Mouse (Mus musculus): ENCODE measurements around the gene Dnajb14.

Gene Dnajb14

DNA sequence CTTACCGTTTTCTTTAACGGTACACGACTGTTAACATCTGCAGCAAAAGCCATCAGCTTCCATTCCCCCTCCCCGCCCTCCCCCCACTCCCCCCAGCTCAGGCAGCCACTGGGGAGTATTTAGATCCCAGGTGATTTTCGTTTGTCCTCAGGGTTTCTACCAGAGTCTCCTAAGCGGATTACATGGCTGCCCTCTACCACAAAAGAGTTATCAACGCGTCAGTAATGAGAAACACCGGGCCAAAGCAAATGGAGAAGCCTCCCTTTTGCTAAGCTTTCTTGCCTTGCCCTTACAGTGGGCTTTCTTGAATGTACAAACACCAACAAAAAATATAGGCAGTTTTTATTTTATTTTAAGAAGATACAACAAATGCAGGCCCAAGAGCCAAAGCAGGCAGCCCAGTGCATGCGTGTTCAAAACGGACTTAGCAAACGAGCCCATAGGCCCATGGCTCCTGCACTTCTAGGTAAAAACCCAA lies 50.3 kb downstream of the Dnajb14 start:
- no peak for DNase-seq (ENCODE audit: low read depth, low spot score)

DNA sequence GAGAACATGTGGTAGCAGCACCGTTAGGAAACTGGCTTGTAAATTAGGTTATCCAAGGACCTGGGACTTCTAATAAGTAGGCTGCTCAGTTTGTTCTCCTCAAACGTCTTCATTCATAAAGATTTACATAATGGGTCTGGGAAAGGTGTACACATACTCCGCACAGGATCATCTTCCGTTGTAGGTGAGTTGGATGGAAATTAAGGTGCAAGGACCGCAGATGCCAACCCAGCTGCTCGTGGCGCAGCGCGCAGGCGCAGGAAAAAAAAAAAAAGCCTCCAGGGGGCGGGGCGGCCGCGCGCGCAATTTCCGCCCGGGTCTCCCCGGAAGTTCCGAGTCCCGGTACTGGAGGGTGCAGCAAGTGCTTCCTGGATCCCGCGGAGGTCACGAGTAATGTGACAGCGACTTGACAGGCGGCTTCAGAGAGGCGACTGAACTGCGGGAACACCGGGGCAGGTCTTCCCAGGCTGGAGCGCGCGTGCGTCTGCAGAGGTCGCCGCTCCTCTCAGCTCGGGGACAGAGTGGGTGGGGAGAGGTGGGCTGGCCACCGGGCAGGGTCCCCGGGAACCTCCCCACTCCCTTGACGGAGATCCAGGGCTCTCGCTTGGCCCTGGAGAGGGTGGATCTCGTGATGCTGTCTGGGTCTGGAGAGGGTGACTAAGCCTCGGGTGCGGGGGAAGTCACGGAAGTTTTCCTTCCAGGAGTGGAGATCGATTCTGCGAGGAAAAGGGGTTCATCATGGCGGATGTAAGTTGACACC lies 50.9 kb downstream of the Dnajb14 start, which contains the start of gene Lamtor3:
TSS of gene Lamtor3 (plus strand) at position 335 of the 760 bp plus-strand sequence.
- peak; percentile 95 for DNase-seq (ENCODE audit: low read depth, low spot score)

DNA sequence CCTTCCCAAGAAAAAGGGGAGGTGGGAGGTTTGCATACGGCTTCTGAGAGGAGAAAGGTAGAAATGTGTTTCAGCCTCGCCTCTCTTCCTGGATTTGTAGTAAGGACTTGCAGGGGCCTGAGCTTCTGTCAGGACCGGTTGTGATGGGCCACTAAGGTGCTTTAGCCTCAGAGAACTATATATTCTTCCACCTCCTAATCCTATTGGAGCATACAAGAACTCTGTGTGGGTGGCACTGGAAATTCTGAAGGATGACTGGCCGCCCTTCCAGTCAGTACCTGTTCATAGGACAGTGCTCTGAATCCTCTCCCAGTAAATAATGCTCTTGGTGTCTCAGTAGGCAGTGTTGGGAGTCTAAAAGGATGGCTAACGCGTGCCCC lies 51.4 kb downstream of the Dnajb14 start:
- DNase-seq (ENCODE audit: low read depth, low spot score): no peak

DNA sequence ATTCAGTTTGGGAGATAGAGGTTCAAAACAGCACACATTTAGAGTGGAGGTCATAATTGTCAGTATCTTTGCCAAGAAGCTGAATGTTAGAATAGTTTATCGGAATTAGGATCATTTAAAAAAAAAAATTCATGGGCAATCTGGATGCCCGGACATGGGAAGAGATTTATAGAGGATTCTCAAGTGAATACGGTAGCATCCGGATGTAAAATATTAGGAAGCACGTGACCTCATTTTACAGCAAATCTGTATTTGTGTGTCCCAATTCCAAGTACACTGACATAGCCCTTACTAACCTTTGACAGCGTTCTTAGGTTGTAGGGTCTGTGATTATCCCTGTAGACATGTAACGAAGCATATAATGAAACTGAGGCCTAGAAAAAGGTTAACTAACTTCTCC lies 51.9 kb downstream of the Dnajb14 start:
- no peak for DNase-seq (ENCODE audit: low read depth, low spot score)

DNA sequence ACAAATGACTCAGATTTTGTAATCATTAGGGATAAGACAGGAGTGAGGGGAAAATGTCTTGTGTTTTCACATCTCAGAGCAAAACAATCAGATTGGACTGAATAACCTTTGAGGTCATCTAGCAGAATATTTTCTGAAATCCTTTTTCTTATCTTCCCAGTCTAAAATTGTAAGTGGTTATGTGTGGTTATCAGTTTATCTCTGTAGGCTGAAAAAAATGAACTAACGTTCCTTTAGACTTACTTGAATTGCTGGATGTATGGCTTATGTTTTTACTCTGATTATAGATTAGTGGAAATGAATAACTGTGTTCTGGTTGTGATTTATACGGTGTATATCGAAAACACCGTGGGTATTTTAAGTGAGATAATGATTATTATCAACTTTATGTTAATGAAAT lies 53.1 kb downstream of the Dnajb14 start:
- DNase-seq (ENCODE audit: low read depth, low spot score): no peak

DNA sequence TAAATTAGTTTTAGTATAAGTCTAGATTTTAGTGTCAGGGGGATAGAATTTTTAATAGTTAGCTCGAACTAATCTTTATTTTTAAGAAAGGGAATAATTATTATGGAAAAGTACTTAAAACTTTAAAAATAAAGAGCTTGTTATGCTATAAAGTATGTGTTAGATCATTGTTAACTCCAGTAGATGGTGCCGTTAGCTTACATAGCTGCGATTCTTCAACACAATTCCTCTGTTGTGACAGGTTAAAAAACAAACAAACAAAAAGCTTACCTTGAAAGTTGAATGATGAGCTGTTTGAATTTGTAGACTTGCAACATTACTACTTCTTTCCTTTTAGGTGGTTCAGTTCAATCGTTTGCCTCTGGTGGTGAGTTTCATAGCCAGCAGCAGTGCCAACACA lies 59.5 kb downstream of the Dnajb14 start:
- no peak for DNase-seq (ENCODE audit: low read depth, low spot score)

DNA sequence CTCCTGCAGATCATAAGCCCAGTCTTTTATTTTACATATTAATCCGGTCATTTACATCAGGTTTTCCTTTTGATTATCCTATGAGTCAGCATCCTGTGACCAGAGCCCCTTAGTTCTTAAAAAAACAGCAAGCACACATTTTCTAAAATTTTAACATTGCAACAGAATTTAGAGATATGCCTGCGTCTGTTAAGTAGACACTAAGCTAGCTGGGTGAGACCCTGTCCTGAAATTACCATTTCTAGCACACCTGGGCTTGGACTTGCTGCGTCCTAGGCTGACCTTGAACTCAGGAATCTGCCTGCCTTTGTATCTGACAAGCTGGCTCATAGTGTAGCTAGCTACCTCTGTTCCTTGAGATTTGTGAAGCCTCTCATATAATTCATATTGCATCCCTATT lies 62.5 kb downstream of the Dnajb14 start:
- DNase-seq (ENCODE audit: low read depth, low spot score): no peak

DNA sequence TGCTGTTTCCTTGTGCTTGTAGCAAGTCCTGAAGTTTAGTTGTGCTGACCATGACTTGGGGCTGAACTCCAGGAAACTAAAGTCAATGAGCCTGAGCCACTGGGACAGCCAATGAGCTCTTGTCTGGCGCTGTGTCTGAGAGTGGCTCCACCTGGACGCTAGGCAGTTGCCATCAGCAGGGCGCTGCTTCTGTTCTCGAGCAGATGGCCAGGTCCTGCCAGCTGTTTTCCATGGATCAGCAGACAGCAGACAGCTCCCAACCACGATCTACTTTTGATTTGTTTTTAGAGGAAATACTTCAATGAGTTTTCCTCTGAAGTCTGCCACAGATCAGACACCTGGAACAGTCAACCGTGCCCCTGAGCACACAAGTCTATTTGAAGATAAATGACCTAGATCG lies 65.3 kb downstream of the Dnajb14 start:
- no peak for DNase-seq (ENCODE audit: low read depth, low spot score)

DNA sequence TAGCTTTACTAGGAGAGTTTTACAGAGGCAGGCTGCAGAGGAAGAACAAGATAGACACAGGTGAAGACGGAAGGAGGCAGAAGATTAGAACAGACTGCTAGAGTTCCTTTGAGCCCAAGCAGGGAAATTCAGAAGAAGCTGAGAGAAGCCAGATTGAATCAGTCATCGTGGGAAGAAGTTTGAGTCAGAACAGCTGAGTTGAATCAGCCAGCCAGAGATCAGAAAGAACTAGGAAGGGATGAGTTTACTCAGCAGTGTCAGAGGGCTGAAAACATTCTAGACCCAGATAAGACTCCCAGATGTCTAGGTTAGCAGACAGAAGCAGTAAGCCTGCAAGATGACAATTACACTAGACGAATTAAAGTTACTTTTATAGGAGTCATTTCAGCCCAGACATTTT lies 66.5 kb downstream of the Dnajb14 start:
- DNase-seq (ENCODE audit: low read depth, low spot score): peak; percentile 27

DNA sequence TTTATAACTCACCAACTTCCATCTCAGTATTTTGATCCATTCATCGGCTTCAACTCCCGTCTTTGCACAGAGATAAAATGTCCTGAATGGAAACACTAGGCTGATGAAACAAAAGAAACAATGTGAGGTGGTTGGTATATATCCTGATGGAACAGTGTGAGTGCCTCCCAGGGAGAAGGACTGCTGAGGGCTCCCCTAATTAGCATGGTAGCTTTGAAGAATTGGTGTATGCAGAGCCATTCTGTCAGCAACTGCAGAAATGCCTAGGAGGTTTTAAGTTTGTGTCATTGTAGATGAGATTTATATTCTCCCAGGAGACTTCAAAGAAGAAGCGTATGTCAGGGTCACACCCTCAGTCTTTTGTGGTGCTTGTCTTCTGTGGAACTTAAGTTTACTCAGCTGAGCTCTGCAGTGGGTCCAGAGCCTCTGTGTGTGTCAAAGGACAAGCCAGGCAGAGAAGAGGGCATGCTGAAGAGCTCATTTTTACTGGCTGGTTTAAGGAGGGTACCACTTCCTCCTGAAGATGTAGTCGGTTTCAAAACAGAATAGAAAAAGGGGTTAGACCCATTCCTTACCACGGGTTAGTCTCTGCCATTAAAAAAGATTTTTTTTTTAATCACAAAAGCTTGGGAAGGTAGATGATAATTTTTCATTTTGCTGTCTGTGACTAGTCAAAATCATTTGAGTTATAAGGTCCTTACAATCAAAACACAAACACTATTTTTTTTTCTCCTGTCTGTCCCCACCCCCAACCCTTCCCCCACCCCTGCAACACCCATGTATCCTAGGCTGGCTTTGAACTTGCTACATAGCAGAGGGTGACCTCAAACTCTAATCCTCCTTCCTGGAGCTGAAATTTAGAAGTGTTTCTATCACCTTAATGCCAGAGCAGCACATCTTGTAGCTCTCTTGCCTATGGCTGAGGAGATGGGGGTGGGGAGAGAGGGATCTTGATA lies 68.4 kb downstream of the Dnajb14 start:
- no peak for DNase-seq (ENCODE audit: low read depth, low spot score)

DNA sequence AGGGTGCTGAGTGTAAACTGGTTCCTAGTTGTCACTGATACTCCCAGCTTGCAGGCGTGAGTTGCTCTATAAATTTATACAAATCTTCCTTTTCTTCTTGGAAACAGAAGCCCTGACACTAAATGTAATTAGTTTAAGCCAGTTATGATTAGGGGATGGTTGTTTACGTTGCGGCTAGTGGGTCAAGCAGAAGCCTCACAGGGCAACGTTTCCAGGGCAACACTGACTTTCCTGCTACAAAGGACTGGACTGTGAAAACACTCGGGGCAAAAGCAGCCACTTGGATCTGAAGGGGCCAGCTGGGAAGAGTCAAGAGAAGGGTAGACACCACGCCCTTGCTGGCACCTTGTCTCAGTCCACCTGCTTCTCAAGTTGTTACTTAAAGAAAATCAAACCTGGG lies 69.1 kb downstream of the Dnajb14 start:
- no peak for DNase-seq (ENCODE audit: low read depth, low spot score)

DNA sequence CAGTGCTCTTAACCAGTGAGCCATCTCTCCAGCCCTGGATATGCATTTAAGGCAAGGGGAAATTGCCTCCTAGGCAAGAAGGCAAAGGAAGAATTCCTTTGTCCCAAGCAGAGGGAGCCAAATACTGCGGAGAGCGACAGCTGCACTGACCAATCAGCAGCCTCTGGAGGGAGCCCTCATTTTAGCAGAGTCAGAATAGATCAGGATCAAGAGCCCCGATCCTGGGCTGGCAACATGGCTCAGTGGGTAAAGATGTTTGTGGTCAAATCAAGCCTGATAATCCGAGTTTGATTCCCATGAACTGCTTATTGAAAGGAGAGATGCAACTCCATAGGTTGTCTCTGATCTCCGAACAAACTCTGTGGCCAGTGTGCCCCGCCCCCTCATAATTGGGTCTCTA lies 71.1 kb downstream of the Dnajb14 start:
- DNase-seq (ENCODE audit: low read depth, low spot score): no peak

DNA sequence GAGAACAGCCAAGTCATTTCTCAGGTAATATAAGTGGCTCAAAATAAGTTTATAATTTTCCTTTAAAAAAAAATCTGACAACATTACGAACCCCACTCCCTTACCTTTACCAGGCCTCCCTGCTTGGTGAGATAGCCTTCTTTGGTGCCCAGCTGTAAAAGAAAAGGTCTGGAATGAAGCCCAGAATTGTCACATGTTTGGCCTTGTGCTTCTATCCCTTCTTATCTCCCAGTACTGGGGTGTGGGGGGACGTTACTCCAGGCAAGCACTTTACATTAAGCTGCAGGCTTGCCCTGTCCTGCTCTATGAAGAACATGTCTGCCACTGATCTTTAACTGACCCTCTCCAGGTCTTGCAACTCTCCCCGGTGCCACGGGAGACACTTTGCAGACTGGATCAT lies 73.3 kb downstream of the Dnajb14 start:
- no peak for DNase-seq (ENCODE audit: low read depth, low spot score)

DNA sequence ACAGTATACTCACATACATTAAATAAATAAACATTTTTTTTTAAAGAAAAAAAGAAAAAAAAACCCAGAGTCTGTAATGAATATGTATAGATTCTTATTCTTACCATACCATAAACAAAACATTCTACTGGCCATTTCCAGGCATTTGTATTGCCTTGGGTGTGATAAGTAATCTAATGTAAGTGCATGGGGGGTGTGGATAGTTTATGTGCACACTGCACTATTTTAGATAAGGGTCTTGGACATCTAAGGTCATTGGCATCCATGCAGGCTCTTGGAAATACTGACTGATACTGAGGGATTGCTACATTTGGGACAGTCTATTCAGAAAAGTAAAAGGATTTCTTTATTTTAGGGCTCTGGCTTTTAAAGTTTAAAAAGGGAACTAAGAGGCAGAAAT lies 74.1 kb downstream of the Dnajb14 start:
- no peak for DNase-seq (ENCODE audit: low read depth, low spot score)

DNA sequence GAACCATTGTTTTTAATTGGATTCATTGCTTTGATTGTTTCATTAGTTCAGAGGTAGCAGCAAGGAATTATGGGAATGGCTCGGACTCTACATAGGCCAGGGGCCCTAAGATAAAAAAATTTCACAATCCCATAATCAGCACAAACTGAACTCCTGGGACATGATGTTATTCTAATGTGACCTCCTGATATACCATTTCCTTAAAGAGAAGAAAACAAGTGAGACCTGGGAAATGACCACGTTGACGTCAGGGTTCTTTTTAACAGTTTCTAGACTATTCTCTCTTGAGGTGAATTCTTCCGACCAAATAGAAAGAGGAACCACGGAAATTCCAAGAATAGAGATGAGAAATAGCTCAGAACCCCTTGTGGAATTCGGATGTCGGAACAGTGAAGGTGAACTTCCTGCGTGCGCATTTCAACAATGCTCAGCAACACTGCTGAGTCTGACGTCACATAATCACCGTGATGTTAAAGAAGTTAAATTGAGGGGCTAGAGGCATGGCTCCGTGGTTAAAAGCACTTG lies 74.7 kb downstream of the Dnajb14 start:
- DNase-seq (ENCODE audit: low read depth, low spot score): no peak

DNA sequence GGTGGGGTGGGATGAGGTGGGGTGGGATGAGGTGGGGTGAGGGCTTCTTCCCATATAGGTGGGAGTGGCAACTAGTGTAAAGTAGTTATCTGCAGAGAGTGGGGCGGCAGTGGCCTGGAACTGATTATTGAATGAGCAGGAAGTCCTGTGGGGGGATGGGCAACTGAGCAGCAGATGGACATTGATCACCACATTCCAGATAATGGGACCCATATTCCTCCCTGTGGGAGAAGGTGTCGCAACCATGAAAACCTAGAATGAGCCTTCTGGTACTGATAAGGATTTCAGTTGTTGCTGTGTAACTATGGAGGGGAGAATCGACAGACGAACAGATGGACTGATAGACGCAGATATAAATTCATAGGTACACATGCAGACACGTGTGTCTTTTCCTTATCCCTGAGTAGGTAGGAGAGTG lies 76.3 kb downstream of the Dnajb14 start:
- no peak for DNase-seq (ENCODE audit: low read depth, low spot score)

DNA sequence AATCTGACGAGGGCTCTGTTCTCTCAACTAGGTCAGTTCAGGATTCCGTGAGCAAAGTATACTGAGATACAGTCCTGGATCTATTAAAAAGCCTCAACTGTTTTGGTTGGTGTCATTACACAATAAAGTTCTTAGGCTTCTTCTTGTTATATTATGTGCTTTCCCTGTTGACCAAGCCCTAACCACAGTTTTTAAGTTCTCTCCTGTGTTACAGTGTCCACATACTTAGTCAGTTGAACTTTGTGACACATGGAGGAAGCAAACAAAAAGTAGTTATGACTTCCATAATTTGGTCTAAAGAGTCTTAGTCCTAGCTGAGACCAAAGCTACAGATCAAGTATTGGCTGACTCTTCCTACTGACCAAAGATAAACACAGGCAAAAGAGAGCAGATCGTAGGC lies 79.4 kb downstream of the Dnajb14 start:
- no peak for DNase-seq (ENCODE audit: low read depth, low spot score)

DNA sequence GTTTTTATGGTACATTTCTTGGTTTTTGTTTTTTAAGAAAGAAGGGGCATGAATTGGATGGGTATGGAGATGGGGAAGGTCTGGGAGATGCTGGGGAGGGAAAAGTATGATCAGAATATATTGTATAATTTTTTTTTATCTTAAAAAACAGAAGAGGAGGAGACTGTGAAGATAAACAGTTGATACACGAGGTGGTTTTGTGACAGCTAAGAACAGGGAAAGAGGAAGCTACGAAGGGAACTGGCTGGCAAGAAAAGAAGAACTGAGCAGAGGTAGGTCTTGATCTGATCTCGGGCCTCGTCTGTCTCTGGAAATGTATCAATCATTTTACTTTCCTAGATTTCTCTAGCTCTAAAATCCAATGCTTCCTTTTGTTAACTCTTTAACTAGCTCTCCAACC lies 80.0 kb downstream of the Dnajb14 start:
- DNase-seq (ENCODE audit: low read depth, low spot score): no peak

DNA sequence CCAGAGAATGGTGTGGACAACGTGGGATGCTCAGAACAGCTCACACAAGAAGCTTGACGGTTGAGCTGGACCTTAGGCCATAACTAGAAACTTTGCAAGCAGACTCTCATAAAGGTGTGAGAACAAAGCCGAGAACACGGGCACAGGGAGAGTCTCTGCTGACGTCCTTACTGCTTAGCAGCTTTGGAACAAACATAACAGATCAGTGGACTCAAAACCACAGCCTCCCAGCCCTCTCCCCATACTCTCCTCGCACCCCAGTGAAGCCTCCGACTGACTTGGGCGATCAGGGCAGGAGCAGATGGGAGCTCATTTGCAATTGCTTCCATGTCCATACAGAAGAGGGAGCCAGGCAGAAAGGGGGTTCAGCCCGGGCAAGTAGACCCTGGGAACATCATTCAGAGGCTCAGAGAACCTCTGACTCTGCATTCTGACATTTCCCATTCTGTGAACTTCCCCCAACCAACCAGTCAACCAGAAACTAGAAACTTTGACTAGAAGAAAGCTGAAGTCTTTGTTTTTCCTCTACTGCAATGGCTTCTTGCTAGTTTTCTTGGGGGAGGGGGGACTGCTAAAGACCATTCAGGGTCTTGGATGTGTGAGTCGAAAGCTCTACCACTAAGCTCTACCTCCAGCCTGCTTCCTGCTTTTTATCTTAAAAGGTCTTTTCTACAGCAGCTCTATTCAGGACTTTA lies 82.9 kb downstream of the Dnajb14 start:
- DNase-seq (ENCODE audit: low read depth, low spot score): peak; percentile 44

DNA sequence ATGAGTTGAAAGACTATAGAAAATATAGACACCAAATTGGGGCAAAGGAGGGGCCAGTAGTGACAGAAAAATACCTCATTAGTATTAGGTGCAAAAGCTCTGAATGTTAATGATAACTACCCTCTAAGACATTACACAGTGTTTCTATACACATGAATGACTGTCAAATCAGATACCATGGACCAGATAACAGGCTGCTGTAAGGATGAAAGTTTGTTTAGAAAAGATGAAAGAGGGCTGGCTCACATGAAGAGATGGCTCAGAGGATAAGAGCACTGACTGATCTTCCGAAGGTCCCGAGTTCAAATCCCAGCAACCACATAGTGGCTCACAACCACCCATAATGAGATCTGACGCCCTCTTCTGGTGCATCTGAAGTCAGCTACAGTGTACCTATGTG lies 83.8 kb downstream of the Dnajb14 start:
- DNase-seq (ENCODE audit: low read depth, low spot score): peak; percentile 38

DNA sequence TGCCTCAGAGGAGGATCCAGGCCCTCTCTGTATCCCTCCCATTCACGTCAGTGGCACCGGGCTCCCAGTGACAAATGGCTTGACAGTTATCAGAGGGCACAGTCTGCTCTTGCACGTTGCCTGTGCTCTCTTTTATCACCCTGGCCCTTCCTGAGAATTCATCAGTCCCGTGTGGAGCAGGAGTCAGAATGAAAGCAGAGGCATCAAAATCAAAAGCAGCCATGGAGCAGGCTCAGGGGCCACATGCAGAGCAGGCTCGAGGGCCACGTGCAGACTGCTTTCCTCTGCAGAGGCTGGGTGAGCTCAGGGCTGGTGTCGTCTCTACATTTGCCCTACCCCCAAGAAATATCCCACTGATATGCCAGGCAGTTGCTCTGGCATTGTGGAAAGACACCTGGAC lies 84.3 kb downstream of the Dnajb14 start:
- DNase-seq (ENCODE audit: low read depth, low spot score): peak; percentile 43
